Mouse (Mus musculus) megakaryocyte, embryonic 14.5 days (primary cell): ENCODE measurements at regions not wholly inside any gene's neighbourhood (a gene's known extent, or its start where the extent isn't known, plus 50 kb on each side); places are given as distances from the start of the nearest gene placed in this dataset.

Source experiments
- FLI1 ChIP-seq: IDR thresholded peaks from 2 replicates; pipeline ENCODE4 v1.6.1; 2012; ENCODE audit warnings: low read length, inconsistent platforms, mixed read lengths
- GATA1 ChIP-seq: IDR thresholded peaks from 3 replicates; pipeline ENCODE4 v1.6.1; 2012; ENCODE audit warnings: mixed read lengths, low read length, inconsistent platforms, borderline replicate concordance

DNA sequence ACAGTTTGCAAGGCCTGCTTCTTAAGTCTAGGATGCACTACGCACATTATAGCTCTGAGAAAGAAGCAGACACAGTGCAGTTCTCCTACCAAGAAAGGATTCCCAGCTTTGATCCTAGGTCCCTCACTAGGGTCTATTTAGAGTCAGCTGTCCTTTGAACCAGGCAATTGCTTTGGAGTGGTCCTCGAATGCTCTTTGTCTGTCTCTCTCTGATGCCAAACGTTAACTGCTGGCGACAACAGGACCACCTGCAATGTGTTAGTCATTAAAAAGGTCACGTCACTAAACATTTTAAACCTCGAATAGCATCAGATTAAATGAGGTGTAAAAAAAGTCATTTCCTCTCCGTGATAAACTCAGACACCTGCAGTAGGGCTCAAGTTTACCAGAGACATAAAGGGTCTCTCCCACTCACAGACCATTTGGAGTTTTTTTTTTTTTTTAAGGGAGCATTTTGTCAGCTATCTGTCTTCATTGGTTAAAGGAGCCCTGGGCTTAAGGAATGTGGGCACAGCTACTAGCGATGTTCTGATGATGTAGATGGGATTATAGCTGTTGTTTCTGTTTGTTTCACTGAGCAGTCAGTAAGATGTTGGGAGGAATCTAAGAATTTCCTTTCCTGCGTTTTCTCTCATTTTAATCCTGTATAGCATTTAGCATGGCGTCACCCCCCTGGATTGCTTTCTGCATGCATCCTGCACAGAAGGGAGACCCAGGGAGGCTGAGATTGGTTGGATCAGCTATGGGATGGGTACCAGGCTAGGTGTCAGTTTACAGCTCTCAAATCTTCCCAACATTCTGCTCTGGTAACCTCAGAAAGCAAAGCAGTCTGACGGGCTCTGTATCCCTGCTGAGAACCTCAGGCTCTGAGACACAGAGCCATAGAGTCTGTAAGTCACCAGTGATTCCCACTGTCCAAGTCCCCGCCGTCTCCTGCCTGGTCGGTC lies 615.3 kb upstream of the Sall1 start:
- TF ChIP-seq GATA1 (no peak), FLI1 (no peak)
